Comparison of ENCODE assay signal across 20 mouse cellular contexts in the genomic region with DNA sequence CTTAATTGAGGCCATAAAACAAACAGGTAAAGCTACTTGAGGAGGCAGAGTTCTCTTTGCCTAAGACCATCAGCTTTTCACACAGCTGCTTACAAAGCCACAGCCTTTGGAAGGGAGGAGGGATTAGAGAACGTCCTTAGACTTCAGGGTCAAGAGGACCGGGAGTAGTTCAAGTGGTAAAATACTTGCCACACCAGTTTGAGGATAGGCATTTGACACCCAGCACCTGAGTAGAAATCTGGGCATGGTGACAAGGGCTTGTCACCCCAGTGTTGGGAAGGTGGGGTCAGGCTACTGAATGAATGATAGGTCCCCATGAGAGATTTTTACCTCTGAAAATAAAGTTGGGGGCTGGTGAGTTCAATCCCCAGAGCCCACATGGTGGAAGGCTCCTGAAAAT. TPM values are rescaled to one million over a fixed set of nuclear protein-coding genes. Genes with fewer than 3 reads are reported as not detected.
DNase-seq lines count a peak whose midpoint lies in the region; ATAC-seq lines count a peak whose summit lies in the region.
"Had no signal": no experiment of that assay in that cellular context is flagged by ENCODE, and none has a peak within 500 bp of the region (broad histone marks: within the 10 kb centered on the region; RNA-seq: fewer than 3 reads in every experiment).

No protein-coding gene starts in this region.

- no peak overlapping the region for H3K27ac ChIP-seq in lung, embryonic 16.5 days (ENCODE audit: low read length)
- H3K27ac ChIP-seq: embryonic facial prominence, embryonic 12.5 days; forebrain, embryonic 13.5 days; heart, embryonic 13.5 days had no signal

- H3K4me3 ChIP-seq in lung, embryonic 16.5 days (ENCODE audit: low read length) = no peak overlapping the region
- H3K4me3 ChIP-seq: embryonic facial prominence, embryonic 12.5 days; forebrain, embryonic 13.5 days; heart, embryonic 13.5 days had no signal

- peak; percentile 89 for ATAC-seq in lung, embryonic 16.5 days (ENCODE audit: low read depth)
- ATAC-seq in erythroblast, adult 5-6 weeks (replicated peaks; ENCODE audit: low FRiP score, poor library complexity, severe bottlenecking) = no peak
- ATAC-seq: forebrain, embryonic 13.5 days; forebrain, postnatal 0 days had no signal

- no peak overlapping the region for H3K9ac ChIP-seq in lung, embryonic 16.5 days (ENCODE audit: low read length)
- H3K9ac ChIP-seq: embryonic facial prominence, embryonic 12.5 days; forebrain, embryonic 13.5 days; forebrain, postnatal 0 days; heart, embryonic 13.5 days had no signal

- H3K4me2 ChIP-seq in lung, embryonic 16.5 days (ENCODE audit: low read depth, low read length) = no peak overlapping the region; the same call in 1 of the 2 replicates
- H3K4me2 ChIP-seq: embryonic facial prominence, embryonic 12.5 days; forebrain, embryonic 13.5 days; heart, embryonic 13.5 days had no signal

- peak; percentile 73 for DNase-seq in heart, adult 11 months
- DNase-seq in heart, adult 8-10 months (ENCODE audit: low spot score) = no peak
- DNase-seq in lung, adult 18-20 months = peak; percentile 76 to 89
- DNase-seq in lung, postnatal 25 days (ENCODE audit: low spot score) = peak; percentile 86
- DNase-seq in right cerebral cortex, postnatal 14 days = no peak
- no peak for DNase-seq in urinary bladder, adult 2 months (ENCODE audit: low spot score)
- DNase-seq: adrenal gland, postnatal 10 days; cerebellum, adult 11-12 months; cerebellum, adult 9-10 months; cerebellum, postnatal 25 days; forebrain, postnatal 0 days; gastrocnemius, postnatal 14 days; heart, postnatal 36 days had no signal

- peaks cover 7% of the 10 kb centered on the region for H3K4me1 ChIP-seq in lung, embryonic 16.5 days (replicated peaks; ENCODE audit: control insufficient read depth, insufficient read depth, low read length)

- 27% methylated on average over 2 of the region's 2 CpGs for whole genome bisulfite sequencing in lung, embryonic 16.5 days

- no peaks in the 10 kb centered on the region for H3K9me3 ChIP-seq in lung, embryonic 16.5 days (ENCODE audit: control insufficient read depth, low read length)
- H3K9me3 ChIP-seq: embryonic facial prominence, embryonic 12.5 days; forebrain, embryonic 13.5 days; heart, embryonic 13.5 days had no signal

- H3K36me3 ChIP-seq in lung, embryonic 16.5 days (ENCODE audit: control insufficient read depth, insufficient read depth, low read length) = no peaks in the 10 kb centered on the region
- H3K36me3 ChIP-seq: embryonic facial prominence, embryonic 12.5 days; heart, embryonic 13.5 days had no signal

- peaks cover 17% of the 10 kb centered on the region for H3K27me3 ChIP-seq in lung, embryonic 16.5 days (ENCODE audit: control insufficient read depth, insufficient read depth, low read depth, low read length)

RNA-seq across cellular contexts. Expression of a gene that starts 5.0 kb away (rescaled TPM):
- total RNA-seq in heart, adult 8-10 months (2022) = 10 to 100 TPM; 25.1 to 33.9 (median 27.0) TPM
- polyA plus RNA-seq in lung, embryonic 16.5 days (2015; fragmentation: Nextera tagmentation; extraction: Ambion mirVana) = 0.70 and 0.98 TPM in 2 replicates
- not detected in 2 replicates for total RNA-seq in erythroblast, adult 5-6 weeks (2015; ENCODE audit: low replicate concordance)
- total RNA-seq in erythroblast, adult 5-6 weeks (2017; ENCODE audit: low replicate concordance) = not detected in 2 replicates
- 0.58 and 1.1 TPM in 2 replicates for polyA plus RNA-seq in urinary bladder, adult 2 months (2012; rRNA removed)
- total RNA-seq: MEL had no signal
- polyA plus RNA-seq: C2C12 had no signal

RNA-seq across cellular contexts. Expression of a gene that starts 36.4 kb away (rescaled TPM):
- total RNA-seq in heart, adult 8-10 months (2022) = 10 to 100 TPM in 3 of 4 experiments, 1 to 10 TPM in 1; 9.6 to 12.6 (median 12.1) TPM
- 53.3 and 55.6 TPM in 2 replicates for polyA plus RNA-seq in lung, embryonic 16.5 days (2015; fragmentation: Nextera tagmentation; extraction: Ambion mirVana)
- total RNA-seq in erythroblast, adult 5-6 weeks (2015; ENCODE audit: low replicate concordance) = 1.5 and 6.5 TPM in 2 replicates
- 3.7 and 9.1 TPM in 2 replicates for total RNA-seq in erythroblast, adult 5-6 weeks (2017; ENCODE audit: low replicate concordance)
- 22.6 and 25.4 TPM in 2 replicates for polyA plus RNA-seq in urinary bladder, adult 2 months (2012; rRNA removed)

Comparison
In these comparisons a context has a peak if more than half of its experiments do, and no peak if none do; other contexts are left out.
1. DNase-seq: peak in heart, adult 11 months (single experiment), lung, adult 18-20 months (2 of 2) and lung, postnatal 25 days (single experiment); none in heart, adult 8-10 months (single experiment), right cerebral cortex, postnatal 14 days (single experiment) and urinary bladder, adult 2 months (single experiment).
2. RNA of a gene that starts 5.0 kb away (total RNA-seq): 25.1 to 33.9 TPM in heart, adult 8-10 months; not detected in erythroblast, adult 5-6 weeks; every median in the first group is over 10 times any median in the second.